Mouse (Mus musculus): ENCODE measurements around the gene Nme9. TPM values are rescaled to one million over a fixed set of nuclear protein-coding genes. Genes with fewer than 3 reads are reported as not detected.

Nme9 gene
- total RNA-seq, 1 experiment from 2014 or later, result not detected

DNA sequence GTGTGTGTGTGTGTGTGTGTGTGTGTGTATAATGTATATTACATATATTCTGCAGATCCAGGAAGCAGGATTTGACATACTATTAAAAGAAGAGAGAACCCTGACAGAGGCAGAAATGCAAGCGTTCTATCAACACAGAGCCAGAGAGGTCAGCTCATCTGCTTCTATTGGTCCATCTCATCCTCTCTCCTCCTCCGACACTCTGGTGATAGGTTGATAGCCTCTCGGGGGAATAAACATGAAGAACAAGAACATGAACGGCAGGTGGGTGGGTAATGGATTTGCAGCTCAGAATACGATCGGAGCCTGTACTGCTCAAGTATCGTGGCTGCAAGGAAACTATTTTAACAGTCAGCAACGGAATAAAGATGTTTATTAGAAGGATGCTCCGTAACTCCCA lies 17.3 kb downstream of the Nme9 start:
- no peak for ATAC-seq (replicated peaks; ENCODE audit: insufficient number of reproducible peaks, low FRiP score, low TSS enrichment, poor library complexity, severe bottlenecking)

DNA sequence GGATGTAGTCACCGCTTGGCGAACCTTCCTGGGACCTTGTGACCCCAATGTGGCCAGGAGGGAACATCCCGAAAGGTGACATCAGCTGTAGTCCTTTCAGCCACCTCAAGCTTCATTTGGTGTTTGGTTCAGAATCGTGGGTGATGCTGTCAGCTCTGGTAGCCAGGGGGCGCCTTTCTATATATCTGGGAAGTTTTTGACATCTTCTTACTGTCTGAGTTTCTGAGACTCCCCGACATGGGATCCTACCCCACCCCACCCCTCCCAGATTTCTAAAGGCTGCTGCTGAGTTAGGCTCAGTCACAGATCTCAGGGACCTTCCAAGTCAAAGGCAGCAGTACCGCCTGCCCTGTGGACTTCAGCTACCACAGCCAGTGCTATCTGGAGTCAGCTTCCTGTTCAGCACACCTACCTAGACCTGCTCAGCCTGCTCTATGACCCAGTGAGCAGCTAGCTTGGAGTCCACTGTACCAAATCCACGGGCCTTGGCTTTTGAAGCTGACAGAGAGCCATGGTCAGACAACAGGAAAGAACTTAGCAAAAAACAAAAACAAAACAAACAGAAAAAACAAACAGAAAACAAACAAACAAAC lies 18.5 kb downstream of the Nme9 start:
- no peak for ATAC-seq (replicated peaks; ENCODE audit: insufficient number of reproducible peaks, low FRiP score, low TSS enrichment, poor library complexity, severe bottlenecking)

DNA sequence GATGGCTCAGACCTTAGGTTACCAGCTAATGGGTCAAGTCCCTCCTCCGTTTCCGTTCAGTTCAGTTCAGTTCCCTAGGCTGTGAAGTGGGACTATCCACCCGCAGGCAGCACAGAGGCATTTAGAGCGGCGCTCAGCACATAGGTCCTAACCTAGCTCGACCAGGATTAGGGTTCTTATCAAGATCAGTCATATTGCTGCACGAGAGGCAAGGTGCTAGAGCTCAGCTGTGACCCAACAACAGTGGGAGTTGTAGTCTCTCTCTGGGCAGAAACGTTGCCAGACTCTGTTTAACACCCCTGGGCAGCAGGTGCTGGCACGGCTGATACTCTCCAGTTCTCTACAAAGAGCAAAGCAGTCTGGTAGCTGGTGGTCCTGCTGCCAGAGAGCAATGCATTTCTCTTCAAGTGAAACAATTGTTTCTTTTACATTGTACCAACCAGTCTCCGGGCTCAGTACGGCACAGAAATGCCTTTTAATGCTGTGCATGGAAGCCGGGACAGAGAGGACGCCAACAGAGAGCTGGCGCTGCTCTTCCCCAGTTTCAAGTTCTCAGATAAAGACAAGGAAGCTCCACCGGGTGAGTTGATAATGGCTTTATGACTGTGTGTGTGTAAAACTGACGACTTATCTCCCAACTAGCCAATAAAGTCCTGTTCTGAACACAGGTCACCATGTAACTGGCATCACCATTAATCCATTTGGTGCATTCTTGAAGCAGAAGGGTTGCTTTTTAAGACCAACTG lies 19.2 kb downstream of the Nme9 start:
- no peak for ATAC-seq (replicated peaks; ENCODE audit: insufficient number of reproducible peaks, low FRiP score, low TSS enrichment, poor library complexity, severe bottlenecking)

DNA sequence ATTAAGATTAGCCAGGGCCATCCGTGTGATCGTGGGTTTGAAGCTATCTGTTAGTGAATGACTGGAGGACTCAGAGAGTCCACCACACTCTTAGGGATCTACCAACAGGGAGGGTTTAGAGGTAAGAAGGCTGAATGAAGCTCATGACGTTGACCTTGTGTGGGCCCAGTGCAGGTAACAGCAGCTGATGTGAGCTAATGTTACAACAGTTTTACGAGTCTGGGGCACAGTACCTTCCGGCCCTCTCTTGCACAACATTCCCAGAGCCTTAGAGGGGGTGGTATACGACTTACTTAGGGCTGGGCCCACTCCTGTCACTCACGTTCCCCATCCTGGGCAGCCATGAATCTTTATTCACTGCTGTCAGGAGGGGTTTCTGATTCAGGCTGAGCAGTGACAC lies 20.1 kb downstream of the Nme9 start:
- ATAC-seq (replicated peaks; ENCODE audit: insufficient number of reproducible peaks, low FRiP score, low TSS enrichment, poor library complexity, severe bottlenecking), result no peak

DNA sequence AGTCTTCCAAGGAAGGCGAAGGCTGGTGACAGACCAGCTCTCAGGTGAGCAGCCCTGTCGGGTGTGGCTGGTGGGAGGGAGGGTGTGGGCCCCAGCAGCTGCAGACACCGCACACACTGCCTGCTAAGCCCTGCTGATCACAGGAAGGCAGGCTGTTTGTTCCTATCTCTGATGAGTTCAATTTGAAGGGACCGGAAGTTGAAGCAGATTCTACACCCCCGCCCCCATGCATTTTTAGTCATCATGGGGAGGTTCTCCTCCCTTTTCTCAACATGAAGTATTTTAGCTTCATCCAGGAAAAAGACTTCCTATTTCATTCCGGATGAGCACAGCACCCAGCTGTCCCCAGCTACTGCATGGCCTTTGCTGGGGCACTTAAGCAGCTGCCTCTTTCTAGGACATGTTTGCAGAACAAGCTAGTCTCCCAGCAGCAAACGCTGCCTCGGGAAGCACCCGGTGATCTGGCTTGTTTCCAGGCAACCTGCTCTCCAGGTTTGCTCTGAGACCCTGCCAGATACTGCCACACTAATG lies 28.0 kb downstream of the Nme9 start:
- ATAC-seq (replicated peaks; ENCODE audit: insufficient number of reproducible peaks, low FRiP score, low TSS enrichment, poor library complexity, severe bottlenecking), result no peak

DNA sequence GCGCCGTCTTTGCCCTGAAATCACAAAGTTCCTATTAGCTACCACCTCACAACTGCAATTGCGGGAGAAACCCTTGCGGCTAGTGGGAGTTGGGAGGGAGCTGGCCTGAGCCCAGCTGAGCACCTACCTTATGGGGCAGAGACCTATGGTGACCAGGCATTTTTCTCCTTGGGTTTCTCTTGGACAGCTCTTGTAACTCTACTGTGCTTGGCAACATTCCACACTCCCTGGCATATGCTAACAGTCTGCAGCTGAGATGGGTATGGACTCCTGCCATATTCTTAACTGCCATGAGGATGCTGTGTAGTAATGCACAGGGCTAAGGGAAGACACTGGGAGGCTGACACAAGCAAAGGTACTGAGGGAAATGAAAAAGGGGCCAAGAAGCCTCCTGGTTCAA lies 29.5 kb downstream of the Nme9 start:
- no peak for ATAC-seq (replicated peaks; ENCODE audit: insufficient number of reproducible peaks, low FRiP score, low TSS enrichment, poor library complexity, severe bottlenecking)

DNA sequence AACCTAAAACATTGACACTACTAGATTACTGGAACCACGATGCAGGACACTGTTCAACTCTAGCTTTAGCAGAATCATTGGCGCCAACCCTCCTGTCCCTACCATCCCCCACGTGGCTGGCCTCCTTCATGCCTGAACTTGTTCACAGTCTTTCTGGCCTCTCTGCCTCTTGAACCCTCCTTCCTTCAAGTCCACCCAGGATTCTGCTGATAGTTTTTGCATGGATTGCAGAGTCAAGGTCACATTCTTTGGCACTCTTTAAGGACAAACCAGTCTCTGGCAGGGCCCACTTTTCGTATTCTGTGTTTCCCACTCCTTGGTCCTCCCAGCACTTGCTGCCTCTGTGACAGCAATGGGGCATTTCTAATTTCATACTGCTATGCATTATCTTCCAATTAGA lies 31.9 kb downstream of the Nme9 start:
- ATAC-seq (replicated peaks; ENCODE audit: insufficient number of reproducible peaks, low FRiP score, low TSS enrichment, poor library complexity, severe bottlenecking), result no peak

DNA sequence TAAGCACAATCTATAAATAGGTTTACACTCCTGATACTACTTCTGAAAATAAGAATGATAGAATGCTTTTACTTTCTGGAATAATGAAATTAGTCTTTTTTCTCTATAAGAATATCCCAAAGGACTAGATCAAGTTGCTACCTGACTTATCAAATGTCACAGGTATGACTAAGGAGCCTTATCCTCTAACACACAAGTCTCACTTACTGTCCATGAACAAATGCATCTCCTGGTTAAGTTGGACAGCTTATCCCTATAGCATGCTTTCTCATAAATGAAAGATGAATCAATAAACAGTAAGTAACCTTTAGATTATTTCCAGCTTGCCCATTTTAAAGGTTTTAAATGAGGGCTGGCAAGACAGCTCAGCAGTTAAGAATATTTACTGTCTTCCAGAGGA lies 33.4 kb downstream of the Nme9 start:
- no peak for ATAC-seq (replicated peaks; ENCODE audit: insufficient number of reproducible peaks, low FRiP score, low TSS enrichment, poor library complexity, severe bottlenecking)

DNA sequence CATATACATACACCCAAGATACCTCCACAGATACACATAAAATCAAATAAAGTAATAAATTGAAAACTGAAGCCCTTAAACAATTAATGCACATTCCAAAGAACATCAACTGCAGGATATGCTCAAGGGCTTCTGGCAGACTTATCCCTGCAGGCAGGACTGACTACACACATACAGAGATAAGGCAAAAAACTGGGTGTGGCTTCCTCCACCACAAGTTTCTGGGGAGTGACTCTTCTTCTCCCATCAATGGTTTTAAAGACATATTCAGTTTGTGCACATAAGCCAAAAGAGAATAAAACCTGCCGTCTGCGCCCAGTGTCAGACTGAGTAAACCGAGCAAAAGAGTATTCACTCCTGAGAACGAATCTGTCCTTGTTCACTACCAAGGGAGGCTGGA lies 33.9 kb downstream of the Nme9 start:
- ATAC-seq (replicated peaks; ENCODE audit: insufficient number of reproducible peaks, low FRiP score, low TSS enrichment, poor library complexity, severe bottlenecking), result no peak

DNA sequence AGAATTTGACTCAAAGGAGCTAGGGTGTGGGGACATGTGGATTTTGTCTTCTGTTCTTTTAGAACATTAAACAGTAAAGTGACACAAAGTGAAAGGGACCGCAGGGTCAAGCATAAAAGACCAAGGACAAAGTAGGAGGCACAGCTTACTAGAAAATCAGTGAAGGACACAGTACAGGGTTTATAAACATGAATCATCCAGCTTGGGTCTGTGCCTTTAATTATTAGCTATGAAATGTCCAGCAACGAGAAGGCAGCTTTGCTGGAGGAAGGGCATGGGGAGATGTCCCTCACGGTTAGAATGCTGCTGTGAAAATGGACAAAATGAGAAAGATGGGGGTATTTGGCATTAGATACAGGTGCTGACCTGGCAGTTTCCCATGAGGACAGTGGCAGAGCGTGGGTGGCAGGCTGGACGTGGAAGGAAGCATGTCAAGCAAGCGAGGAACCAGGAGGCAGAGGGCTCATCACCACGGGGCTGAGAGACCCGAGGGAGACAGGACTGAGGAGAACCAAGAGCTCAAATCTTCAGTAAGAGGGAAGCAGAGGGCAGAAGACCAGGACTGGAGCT lies 35.9 kb downstream of the Nme9 start:
- no peak for ATAC-seq (replicated peaks; ENCODE audit: insufficient number of reproducible peaks, low FRiP score, low TSS enrichment, poor library complexity, severe bottlenecking)

DNA sequence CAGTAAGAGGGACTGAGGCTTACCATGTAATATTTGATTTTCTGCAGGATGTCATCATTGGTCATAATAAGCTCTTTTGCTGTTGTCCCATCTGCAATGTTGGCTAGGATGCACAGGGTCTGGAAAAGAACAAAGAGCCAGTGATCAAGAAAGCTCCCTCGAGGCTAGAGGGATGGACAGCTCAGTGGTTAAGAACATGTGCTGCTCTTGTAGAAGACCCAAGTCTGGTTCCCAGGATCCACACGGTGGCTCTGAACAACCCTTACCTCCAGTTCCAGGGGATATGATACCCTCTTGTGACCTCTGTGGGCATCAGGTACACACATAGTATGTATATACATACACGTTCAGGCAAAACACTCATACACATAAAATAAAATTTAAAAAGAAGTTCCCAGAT lies 36.6 kb downstream of the Nme9 start:
- ATAC-seq (replicated peaks; ENCODE audit: insufficient number of reproducible peaks, low FRiP score, low TSS enrichment, poor library complexity, severe bottlenecking), result no peak

DNA sequence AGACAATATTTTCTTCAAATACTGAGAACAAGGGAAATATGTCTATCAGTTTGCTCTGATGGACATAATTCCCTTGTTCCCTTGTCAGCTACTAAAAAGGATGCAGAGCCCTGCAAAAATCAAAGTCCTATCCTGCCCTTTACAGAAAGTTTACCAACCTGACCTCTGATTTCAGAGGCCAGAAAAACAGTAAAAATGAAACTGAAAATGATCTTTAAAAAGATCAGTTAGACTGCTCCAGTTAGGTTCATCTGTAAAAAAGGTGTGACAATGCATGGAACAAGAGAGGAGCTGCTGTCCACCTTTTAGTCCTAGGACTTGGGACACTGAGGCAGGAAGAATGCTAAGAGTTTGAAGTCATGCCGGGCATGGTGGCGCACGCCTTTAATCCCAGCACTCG lies 39.8 kb downstream of the Nme9 start:
- no peak for ATAC-seq (replicated peaks; ENCODE audit: insufficient number of reproducible peaks, low FRiP score, low TSS enrichment, poor library complexity, severe bottlenecking)

DNA sequence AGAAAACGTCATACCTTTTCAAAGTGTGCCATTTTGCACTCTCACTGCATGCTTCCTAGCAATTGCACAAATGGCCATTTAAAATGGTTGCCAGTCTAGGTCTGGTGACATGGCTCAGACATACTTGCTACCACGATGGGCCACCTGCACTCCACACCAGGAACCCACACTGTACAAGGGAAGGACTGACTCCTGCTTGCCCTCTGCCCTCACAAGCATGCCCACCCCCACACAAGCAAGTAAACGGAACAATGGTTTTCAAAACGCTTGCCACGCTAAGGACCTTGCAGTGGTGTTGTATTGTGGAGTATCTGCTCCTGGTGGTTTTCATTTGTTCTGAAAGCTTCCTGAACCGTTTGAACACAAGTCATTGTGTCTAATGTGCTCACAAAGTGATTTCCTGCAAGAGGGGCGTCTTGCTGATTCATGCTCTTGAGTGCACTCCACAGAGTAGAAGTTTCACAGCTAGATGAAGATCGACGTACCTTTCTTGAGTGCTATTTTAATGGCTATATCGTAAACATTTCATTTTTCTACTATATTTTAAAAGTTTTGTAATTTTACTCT lies 41.4 kb downstream of the Nme9 start:
- ATAC-seq (replicated peaks; ENCODE audit: insufficient number of reproducible peaks, low FRiP score, low TSS enrichment, poor library complexity, severe bottlenecking), result no peak

DNA sequence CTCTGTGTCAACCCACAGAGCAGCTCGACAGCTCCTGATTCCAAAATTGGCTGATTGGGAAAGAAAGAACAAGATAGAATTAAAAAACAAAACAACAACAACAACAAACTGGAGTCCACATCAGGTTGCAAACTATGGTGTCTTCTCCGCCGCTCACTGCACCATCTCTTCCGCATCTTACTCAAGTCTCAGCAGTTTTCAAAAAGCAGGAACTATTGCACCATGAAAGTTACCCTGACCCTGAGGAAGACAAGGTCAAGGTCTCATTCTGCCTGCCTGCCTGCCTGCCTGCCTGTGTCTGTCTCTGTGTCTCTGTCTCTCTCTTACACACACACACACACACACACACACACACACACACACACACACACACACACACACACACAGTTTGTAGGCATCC lies 48.1 kb downstream of the Nme9 start:
- no peak for ATAC-seq (replicated peaks; ENCODE audit: insufficient number of reproducible peaks, low FRiP score, low TSS enrichment, poor library complexity, severe bottlenecking)

DNA sequence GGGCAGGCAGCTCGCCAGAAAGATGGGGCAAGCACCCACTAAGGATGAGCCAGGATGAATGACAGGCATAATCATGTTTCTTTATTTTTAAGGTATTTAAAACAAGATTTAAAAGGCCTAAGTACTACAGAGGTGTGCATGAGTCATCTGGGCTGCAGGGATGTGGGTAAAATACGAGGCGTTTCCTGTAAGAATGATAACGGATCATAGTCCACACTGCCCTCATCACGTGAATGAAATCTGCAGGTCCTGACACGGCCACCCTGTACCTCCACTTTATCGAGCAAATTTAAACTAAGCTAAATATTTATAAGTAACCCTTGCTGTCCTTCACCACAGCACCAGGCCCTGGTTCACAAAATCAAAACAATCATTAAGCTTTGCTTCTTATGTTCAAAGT lies 54.6 kb downstream of the Nme9 start:
- no peak for ATAC-seq (replicated peaks; ENCODE audit: insufficient number of reproducible peaks, low FRiP score, low TSS enrichment, poor library complexity, severe bottlenecking)

Other genes starting within 250 kb of the Nme9 start
- not detected in 3 replicates for gene Faiml, start 214.2 kb upstream of the Nme9 start, total RNA-seq (2017)
- gene Cep70, start 208.1 kb upstream of the Nme9 start, total RNA-seq (2017), result 24.1 to 37.1 TPM (median 29.0 TPM) in 3 replicates
- not detected in 3 replicates for gene Esyt3, start 92.9 kb upstream of the Nme9 start, total RNA-seq (2017)
- 1.3 TPM in 1 of 3 replicates, not detected in the others for gene Mras, start 14.1 kb upstream of the Nme9 start, total RNA-seq (2017)
- 28.9 to 34.8 TPM (median 29.1 TPM) in 3 replicates for gene Armc8, start 117.4 kb downstream of the Nme9 start, total RNA-seq (2017)
- 44.1 to 75.6 TPM (median 51.6 TPM) in 3 replicates for gene Dbr1, start 124.3 kb downstream of the Nme9 start, total RNA-seq (2017)
- not detected in 3 replicates for gene A4gnt, start 161.0 kb downstream of the Nme9 start, total RNA-seq (2017)
- not detected in 3 replicates for gene Dzip1l, start 178.0 kb downstream of the Nme9 start, total RNA-seq (2017)

Measured in monocyte, adult 5-6 weeks (primary cell).